Mouse (Mus musculus): ENCODE results near the gene Ap2m1.

Ap2m1 gene

GRCm38 (mm10) chr16:20529375-20529774 lies 5.9 kb upstream of the Ap2m1 start:
- no peak for DNase-seq (ENCODE audit: low spot score in 2 of 2)

GRCm38 (mm10) chr16:20530941-20531340 lies 4.3 kb upstream of the Ap2m1 start:
- no peak for DNase-seq (ENCODE audit: low spot score in 2 of 2)

- DNase-seq (ENCODE audit: low spot score in 2 of 2), result no peak
These were observed 522 bp upstream of the Ap2m1 start for GRCm38 (mm10) chr16:20534617-20535295.

GRCm38 (mm10) chr16:20536081-20536665 lies 895 bp downstream of the Ap2m1 start:
- DNase-seq (ENCODE audit: low spot score in 2 of 2), result no peak

- no peak for DNase-seq (ENCODE audit: low spot score in 2 of 2)
These were observed 1.8 kb downstream of the Ap2m1 start for GRCm38 (mm10) chr16:20537071-20537471.

- no peak for DNase-seq (ENCODE audit: low spot score in 2 of 2)
These were observed 2.5 kb downstream of the Ap2m1 start for GRCm38 (mm10) chr16:20537601-20538320.

- no peak for DNase-seq (ENCODE audit: low spot score in 2 of 2)
These were observed 4.4 kb downstream of the Ap2m1 start for GRCm38 (mm10) chr16:20539649-20540048.

- no peak for DNase-seq (ENCODE audit: low spot score in 2 of 2)
These were observed 5.2 kb downstream of the Ap2m1 start for GRCm38 (mm10) chr16:20540438-20540837.

- DNase-seq (ENCODE audit: low spot score in 2 of 2), result no peak
These were observed 10.4 kb downstream of the Ap2m1 start for GRCm38 (mm10) chr16:20545696-20546095.

- DNase-seq (ENCODE audit: low spot score in 2 of 2), result no peak
These were observed 12.1 kb downstream of the Ap2m1 start for GRCm38 (mm10) chr16:20547423-20547822.

- DNase-seq (ENCODE audit: low spot score in 2 of 2), result peak; percentile 98
These were observed 13.0 kb downstream of the Ap2m1 start, which contains the start of gene Abcf3 for GRCm38 (mm10) chr16:20548096-20548948. Abcf3 (plus strand) TSS chr16:20548577.

- no peak for DNase-seq (ENCODE audit: low spot score in 2 of 2)
These were observed 13.9 kb downstream of the Ap2m1 start for GRCm38 (mm10) chr16:20549161-20549560.

GRCm38 (mm10) chr16:20551691-20552090 lies 16.4 kb downstream of the Ap2m1 start:
- no peak for DNase-seq (ENCODE audit: low spot score in 2 of 2)

- no peak for DNase-seq (ENCODE audit: low spot score in 2 of 2)
These were observed 17.3 kb downstream of the Ap2m1 start for GRCm38 (mm10) chr16:20552594-20552993.

- no peak for DNase-seq (ENCODE audit: low spot score in 2 of 2)
These were observed 19.7 kb downstream of the Ap2m1 start for GRCm38 (mm10) chr16:20555000-20555399.

- DNase-seq (ENCODE audit: low spot score in 2 of 2), result no peak
These were observed 22.1 kb downstream of the Ap2m1 start for GRCm38 (mm10) chr16:20557381-20557780.

GRCm38 (mm10) chr16:20565075-20565474 lies 29.8 kb downstream of the Ap2m1 start:
- no peak for DNase-seq (ENCODE audit: low spot score in 2 of 2)

- no peak for DNase-seq (ENCODE audit: low spot score in 2 of 2)
These were observed 54.2 kb downstream of the Ap2m1 start, which contains the start of gene Vwa5b2 for GRCm38 (mm10) chr16:20589366-20589938. Vwa5b2 (plus strand) TSS chr16:20589471.

- peak in 1 of 2 experiments; percentile 59 for DNase-seq (ENCODE audit: low spot score in 2 of 2)
These were observed 54.8 kb downstream of the Ap2m1 start for GRCm38 (mm10) chr16:20589939-20590679.

- no peak for DNase-seq (ENCODE audit: low spot score in 2 of 2)
These were observed 55.4 kb downstream of the Ap2m1 start for GRCm38 (mm10) chr16:20590680-20591038.
